Mouse (Mus musculus): ENCODE data around the gene Prdx5. TPM values are rescaled to one million over a fixed set of nuclear protein-coding genes. Genes with fewer than 3 reads are reported as not detected.

The Prdx5 gene
- polyA plus RNA-seq, 1 experiment from 2014 or later = 450 TPM

DNA sequence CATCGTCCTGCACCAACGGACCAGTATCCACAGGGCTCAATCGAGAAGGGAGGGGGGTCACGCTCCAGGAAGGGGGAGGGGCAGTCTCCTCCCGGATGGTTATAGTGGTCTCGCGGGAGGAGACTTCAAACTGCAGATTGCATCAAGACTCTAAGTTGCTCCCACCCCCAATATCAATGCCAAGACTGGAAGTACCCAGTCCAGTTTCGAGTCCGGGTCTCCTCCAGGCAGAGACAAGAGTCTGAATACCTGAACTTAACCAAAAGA lies 15.3 kb upstream of the Prdx5 start, which contains the start of gene Catsperz:
Gene Catsperz (minus strand): TSS at position 74 of the 267 bp plus-strand sequence.
- Histone ChIP-seq H3K27me3 (replicated peaks; ENCODE audit: insufficient read depth, low read length) (peaks cover 32% of the 10 kb centered on the region), H3K9ac (replicated peaks; ENCODE audit: low read depth) (no peak within 1 kb of the TSS)
- WGBS = 3% methylated on average over 9 of the region's 9 CpGs

DNA sequence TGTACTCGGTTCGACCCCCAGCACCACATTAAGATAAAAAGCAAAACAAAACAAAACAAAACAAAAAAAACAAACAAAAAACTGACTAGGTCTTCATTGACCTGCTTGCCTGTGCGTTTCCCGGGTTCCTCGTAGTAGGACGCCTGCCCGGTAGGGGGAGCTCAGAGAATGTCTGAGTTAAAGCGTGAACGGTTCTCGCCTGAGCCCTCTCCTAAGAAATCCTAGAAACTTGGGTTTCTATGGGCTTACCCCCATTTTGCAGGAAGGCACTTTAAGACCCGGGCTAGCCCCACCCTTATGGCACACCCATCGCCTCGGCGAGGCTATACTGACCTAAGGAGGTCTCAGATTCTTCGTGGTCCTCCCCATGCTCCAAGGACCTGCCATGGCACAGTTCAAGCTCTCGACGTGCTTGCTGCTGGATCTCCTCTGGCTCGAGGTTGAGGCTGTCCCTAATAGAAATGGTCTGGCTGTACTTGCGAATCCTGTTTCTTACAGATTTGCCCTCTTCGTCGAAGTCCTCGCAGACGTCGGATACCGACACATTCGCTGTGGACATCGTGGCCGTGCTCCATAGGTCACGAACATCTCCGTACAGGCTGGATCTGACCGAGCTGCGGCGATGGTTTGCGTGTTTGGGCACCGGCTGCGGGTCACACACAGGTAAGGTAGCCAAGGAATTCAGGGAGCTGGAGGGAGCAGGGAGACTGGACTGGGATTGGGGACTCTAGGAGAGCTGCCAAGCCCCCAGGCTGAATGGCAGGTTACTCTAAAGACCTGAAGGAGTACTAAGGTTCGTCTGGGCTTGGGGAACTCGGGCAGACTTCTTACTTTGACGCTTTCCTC lies 14.8 kb upstream of the Prdx5 start:
- no peaks in the 10 kb centered on the region for H3K36me3 ChIP-seq (ENCODE audit: insufficient read depth, low read length)
- no peak overlapping the region for H3K27ac ChIP-seq (ENCODE audit: low read length)
- peak; percentile 85 for TF ChIP-seq CTCF (IDR thresholded peaks at IDR 0.05)
- TF ChIP-seq EP300 (IDR thresholded peaks at IDR 0.05) = no peak
- peak; percentile 89 for DNase-seq (ENCODE audit: low spot score)
- peak overlapping the region; percentile 10; the same call in 1 of the 2 replicates for H3K4me3 ChIP-seq (ENCODE audit: low read depth, low read length)
- peak overlapping the region; percentile 22 for H3K4me2 ChIP-seq (replicated peaks; ENCODE audit: low read depth, low read length)
- H3K9me3 ChIP-seq (ENCODE audit: low read length) = no peaks in the 10 kb centered on the region
- no peak for ATAC-seq
- WGBS = 6% methylated on average over 39 of the region's 39 CpGs
- peaks cover 24% of the 10 kb centered on the region for H3K4me1 ChIP-seq (ENCODE audit: insufficient read depth, low read depth, low read length)
- no peak overlapping the region for H3K9ac ChIP-seq (replicated peaks; ENCODE audit: low read depth)
- H3K27me3 ChIP-seq (replicated peaks; ENCODE audit: insufficient read depth, low read length) = peaks cover 32% of the 10 kb centered on the region

More for the DNA sequence above, 15.3 kb upstream of the Prdx5 start, which contains the start of gene Catsperz:
- Histone ChIP-seq H3K27ac (ENCODE audit: low read length) (no peak within 1 kb of the TSS), H3K4me3 (ENCODE audit: low read depth, low read length) (peak within 1 kb of the TSS; percentile 10; the same call in 1 of the 2 replicates), H3K4me2 (replicated peaks; ENCODE audit: low read depth, low read length) (peak within 1 kb of the TSS; percentile 22), H3K36me3 (ENCODE audit: insufficient read depth, low read length) (no peaks in the 10 kb centered on the region), H3K4me1 (ENCODE audit: insufficient read depth, low read depth, low read length) (peaks cover 19% of the 10 kb centered on the region), H3K9me3 (ENCODE audit: low read length) (no peaks in the 10 kb centered on the region)
- no peak for TF ChIP-seq CTCF (IDR thresholded peaks at IDR 0.05)
- TF ChIP-seq EP300 (IDR thresholded peaks at IDR 0.05) = no peak
- ATAC-seq = no peak
- DNase-seq (ENCODE audit: low spot score) = peak; percentile 66

DNA sequence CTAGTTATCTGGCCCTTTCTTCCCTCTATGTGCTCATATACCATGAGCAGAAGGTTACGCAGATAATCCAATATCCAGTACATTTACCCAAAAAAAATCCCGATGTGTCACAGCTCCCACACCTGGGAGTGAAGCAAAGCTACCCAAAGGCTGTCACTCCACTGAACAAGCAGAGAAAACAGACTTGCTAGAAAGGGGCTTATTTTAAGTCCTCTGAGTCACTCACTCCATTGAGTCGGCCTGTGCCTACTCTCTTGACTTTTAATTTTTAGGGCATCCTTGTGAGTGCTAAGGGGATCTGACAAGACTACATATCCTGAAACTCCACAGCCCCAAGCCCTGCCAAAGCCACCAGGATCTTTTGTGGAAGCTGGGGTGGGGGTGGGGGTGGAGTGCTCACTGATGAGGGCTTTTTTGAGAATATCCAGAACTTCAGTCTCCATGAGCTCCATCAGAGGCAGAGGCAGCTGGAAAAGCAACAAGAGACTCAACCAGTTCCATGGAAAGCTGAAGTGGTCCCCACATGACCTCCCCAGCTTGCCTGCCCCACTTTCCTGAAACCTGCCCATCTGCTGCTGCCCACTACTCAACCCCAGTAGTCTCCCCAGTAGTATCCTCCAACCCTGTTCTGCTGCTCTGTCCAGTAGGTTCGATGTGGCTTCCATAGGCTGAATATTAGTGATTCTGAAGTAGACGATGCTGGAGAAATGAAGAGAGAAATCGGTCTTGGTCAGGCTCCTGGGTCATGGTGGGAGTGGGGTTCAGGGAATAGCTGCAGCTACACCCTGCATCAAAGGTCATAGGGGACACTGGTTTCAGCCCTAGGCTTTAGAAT lies 13.2 kb upstream of the Prdx5 start:
- no peak for ATAC-seq
- H3K36me3 ChIP-seq (ENCODE audit: insufficient read depth, low read length) = no peaks in the 10 kb centered on the region
- TF ChIP-seq EP300 (IDR thresholded peaks at IDR 0.05) (no peak), CTCF (IDR thresholded peaks at IDR 0.05) (no peak)
- 68% methylated on average over 6 of the region's 6 CpGs for WGBS
- no peaks in the 10 kb centered on the region for H3K9me3 ChIP-seq (ENCODE audit: low read length)
- DNase-seq (ENCODE audit: low spot score) = no peak
- peaks cover 30% of the 10 kb centered on the region for H3K27me3 ChIP-seq (replicated peaks; ENCODE audit: insufficient read depth, low read length)
- peak overlapping the region; percentile 94; the same call in 1 of the 2 replicates for H3K4me2 ChIP-seq (replicated peaks; ENCODE audit: low read depth, low read length)
- H3K4me3 ChIP-seq (ENCODE audit: low read depth, low read length) = no peak overlapping the region
- H3K4me1 ChIP-seq (ENCODE audit: insufficient read depth, low read depth, low read length) = peaks cover 24% of the 10 kb centered on the region
- H3K9ac ChIP-seq (replicated peaks; ENCODE audit: low read depth) = no peak overlapping the region
- no peak overlapping the region for H3K27ac ChIP-seq (ENCODE audit: low read length)

DNA sequence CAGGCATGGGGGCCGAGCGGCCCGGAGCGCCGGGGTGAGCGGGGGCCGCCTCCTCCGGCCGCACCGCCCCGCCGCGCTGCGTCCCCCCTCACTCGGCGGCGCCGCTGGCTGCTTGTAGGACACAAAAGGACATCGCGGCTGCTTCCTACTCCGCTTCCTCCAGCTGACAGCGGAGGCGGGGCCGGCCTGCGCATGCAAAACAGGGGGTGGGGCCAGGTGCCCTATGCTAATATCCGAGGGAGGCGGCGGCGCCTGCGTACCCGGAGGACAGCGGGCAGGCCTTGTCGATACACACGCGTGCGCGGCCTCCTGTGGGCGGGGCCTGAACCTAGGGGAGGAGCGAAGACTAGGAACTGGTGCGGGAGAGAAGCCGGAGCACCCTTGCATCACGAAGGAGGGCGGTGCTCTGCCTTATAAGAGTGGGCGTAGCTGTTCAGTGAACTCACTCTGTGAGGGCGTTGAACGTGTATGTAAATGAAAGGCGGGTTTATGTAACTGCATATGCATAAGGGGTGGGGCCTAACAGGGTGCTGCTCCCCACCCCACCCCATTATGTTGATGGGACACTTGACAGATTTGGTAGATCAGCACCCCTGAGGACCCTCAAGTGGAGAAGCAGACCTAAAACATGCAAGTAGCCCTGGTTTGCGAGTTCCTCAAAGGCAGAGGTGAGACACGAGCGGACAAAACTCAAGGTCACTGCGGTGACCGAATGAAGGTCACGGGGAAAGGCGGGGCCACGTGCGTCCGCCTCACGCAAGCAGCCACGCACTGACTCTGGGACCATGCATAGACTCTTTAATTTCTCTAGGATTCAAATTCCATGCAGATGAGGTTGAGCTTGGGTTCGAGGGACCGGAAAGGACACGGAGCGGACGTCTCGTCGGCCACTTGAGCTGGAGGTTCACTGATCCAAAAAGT lies 12.0 kb upstream of the Prdx5 start, which contains the start of gene Esrra:
Gene Esrra (minus strand): TSS at position 167 of the 921 bp plus-strand sequence.
- Histone ChIP-seq H3K36me3 (ENCODE audit: insufficient read depth, low read length) (no peaks in the 10 kb centered on the region), H3K9me3 (ENCODE audit: low read length) (no peaks in the 10 kb centered on the region), H3K27me3 (replicated peaks; ENCODE audit: insufficient read depth, low read length) (peaks cover 18% of the 10 kb centered on the region), H3K9ac (replicated peaks; ENCODE audit: low read depth) (peak within 1 kb of the TSS; percentile 60), H3K4me3 (ENCODE audit: low read depth, low read length) (peak within 1 kb of the TSS; percentile 74), H3K4me2 (replicated peaks; ENCODE audit: low read depth, low read length) (peak within 1 kb of the TSS; percentile 94), H3K27ac (ENCODE audit: low read length) (peak within 1 kb of the TSS; percentile 86), H3K4me1 (ENCODE audit: insufficient read depth, low read depth, low read length) (peaks cover 21% of the 10 kb centered on the region)
- DNase-seq (ENCODE audit: low spot score) (peak; percentile 100), ATAC-seq (peak; percentile 95)
- WGBS = 1% methylated on average over 48 of the region's 66 CpGs
- TF ChIP-seq EP300 (IDR thresholded peaks at IDR 0.05) = no peak
- peak; percentile 14; the same call in 1 of the 2 replicates for TF ChIP-seq CTCF (IDR thresholded peaks at IDR 0.05)

DNA sequence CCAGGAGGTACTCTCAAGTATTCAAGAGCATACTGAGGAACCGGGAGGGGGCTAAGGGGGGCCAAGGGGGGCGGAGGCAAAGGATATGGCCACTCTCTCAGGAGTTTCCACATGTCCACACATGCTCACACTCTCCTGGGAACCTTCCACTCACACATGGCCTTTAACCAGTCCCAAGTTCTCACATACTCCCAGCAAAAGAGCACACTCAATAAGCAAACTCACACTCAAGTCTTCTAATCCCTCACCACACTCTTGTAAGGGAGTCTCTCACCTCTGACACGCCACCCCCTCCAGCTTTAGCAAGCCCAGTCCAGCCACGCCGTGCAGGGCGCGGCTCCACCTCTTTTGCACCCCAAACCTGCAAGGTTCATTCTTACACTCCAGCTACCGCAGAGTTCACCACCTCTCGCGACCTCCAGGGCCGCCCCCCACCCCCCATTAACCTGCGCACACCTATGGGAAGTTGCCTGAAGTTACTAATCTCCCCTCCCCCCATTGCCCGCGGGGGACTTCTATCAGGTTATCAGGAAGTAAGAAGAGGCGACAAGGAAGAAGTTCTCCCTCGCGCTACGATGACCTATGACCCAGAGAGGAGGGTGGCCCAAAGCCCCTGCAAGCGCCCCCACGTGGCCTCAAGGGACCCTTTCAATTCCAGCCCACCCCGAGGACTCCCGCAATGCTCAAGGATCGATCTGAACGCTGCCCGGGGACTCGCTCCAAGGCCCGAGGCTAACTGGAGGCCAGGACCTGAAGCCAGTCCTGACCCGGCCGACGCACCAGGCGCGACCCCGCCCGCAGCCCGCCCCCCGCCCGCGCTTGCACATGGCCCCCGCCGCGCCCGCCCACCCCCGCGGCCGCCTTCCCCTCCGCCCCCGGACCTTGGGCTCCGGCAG lies 11.1 kb upstream of the Prdx5 start:
- peak; percentile 20; the same call in 1 of the 2 replicates for ATAC-seq
- no peaks in the 10 kb centered on the region for H3K9me3 ChIP-seq (ENCODE audit: low read length)
- H3K4me1 ChIP-seq (ENCODE audit: insufficient read depth, low read depth, low read length) = peaks cover 19% of the 10 kb centered on the region
- H3K4me3 ChIP-seq (ENCODE audit: low read depth, low read length) = peak overlapping the region; percentile 74
- peak overlapping the region; percentile 60 for H3K9ac ChIP-seq (replicated peaks; ENCODE audit: low read depth)
- peak overlapping the region; percentile 86 for H3K27ac ChIP-seq (ENCODE audit: low read length)
- peaks cover 9% of the 10 kb centered on the region for H3K27me3 ChIP-seq (replicated peaks; ENCODE audit: insufficient read depth, low read length)
- TF ChIP-seq CTCF (IDR thresholded peaks at IDR 0.05) (peak; percentile 46), EP300 (IDR thresholded peaks at IDR 0.05) (no peak)
- DNase-seq (ENCODE audit: low spot score) = peak; percentile 70
- peak overlapping the region; percentile 94 for H3K4me2 ChIP-seq (replicated peaks; ENCODE audit: low read depth, low read length)
- no peaks in the 10 kb centered on the region for H3K36me3 ChIP-seq (ENCODE audit: insufficient read depth, low read length)
- 2% methylated on average over 32 of the region's 48 CpGs for WGBS
